Mouse (Mus musculus): ENCODE data around the gene Klrd1. TPM values are rescaled to one million over a fixed set of nuclear protein-coding genes. Genes with fewer than 3 reads are reported as not detected.
"Not testable (repeated sequence)": the region's sequence is repeated elsewhere in the genome, so short reads cannot be mapped to it uniquely, and the experiment has no call there.

Klrd1 gene
- polyA plus RNA-seq, 1 experiment = not detected

DNA sequence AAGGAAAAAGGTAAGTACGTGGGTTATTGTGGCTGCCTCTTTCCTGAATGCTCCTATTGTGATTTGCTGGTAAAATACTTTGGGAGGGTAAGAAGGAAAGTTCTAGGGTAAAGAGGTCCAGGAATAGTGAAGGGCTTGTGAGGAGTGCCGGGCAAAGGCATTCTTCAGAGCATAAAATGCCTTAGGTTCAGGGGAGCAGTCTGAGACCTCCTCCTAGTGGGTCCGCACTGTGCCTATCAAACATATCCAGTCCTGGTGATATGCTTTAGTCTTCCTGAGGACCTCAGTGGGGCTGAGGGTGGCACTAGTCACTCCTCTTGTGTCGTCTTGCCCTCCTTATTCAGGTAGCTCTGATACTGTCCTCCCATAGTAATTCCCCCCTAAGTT lies 31.9 kb upstream of the Klrd1 start:
- H3K4me1 ChIP-seq (ENCODE audit: control insufficient read depth, insufficient read depth, low read length) = no peaks in the 10 kb centered on the region
- TF ChIP-seq POLR2A (IDR thresholded peaks at IDR 0.05; ENCODE audit: insufficient read depth, low read depth, low read length) (no peak), CTCF (IDR thresholded peaks at IDR 0.05; ENCODE audit: insufficient read depth, low read depth, low read length) (no peak)
- H3K27ac ChIP-seq (ENCODE audit: insufficient read depth, low read depth, low read length) = no peak overlapping the region
- no peak overlapping the region for H3K4me3 ChIP-seq (ENCODE audit: insufficient read depth, low read depth, low read length)
- WGBS = 52% methylated on average over 4 of the region's 4 CpGs

DNA sequence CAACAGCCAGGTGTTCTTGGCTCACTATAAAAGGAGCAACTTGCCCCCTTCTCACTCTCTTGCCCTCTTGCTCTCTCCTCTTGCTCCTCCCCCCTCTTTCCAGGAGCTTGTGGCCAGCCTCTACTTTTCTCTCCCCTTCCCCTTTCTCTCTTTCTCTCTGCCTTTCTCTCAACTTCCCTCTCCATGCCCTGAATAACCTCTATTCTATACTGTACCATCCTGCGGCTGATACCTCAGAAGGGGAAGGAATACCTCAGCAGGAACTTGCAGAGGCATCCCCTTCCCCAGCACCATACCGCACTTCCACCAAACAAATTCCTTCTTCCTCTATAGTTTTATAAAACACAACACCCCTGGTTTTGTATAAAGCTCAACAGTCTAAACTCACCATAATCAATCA lies 26.3 kb upstream of the Klrd1 start:
- TF ChIP-seq CTCF (IDR thresholded peaks at IDR 0.05; ENCODE audit: insufficient read depth, low read depth, low read length) (no peak), POLR2A (IDR thresholded peaks at IDR 0.05; ENCODE audit: insufficient read depth, low read depth, low read length) (no peak)
- H3K27ac ChIP-seq (ENCODE audit: insufficient read depth, low read depth, low read length) = no peak overlapping the region
- 85% methylated on average over 2 of the region's 2 CpGs for WGBS

DNA sequence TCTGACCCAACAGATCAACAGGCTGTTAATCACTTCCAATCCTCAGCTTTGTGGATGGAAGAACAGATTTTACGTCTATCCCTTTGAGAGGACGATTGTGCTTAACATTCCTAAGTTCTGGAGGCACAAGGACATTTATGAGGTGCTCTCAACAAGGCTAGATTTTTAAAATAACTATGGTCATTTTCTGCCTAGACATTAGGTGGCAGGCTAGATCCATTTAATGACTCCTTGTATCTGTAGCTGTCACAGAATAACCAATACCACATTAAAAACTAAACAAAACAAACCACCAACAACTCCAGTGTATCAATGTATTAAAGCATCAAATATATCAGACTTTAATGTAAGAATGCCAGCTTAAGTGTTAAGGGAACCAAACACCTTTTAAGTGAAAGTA lies 16.3 kb upstream of the Klrd1 start:
- H3K27ac ChIP-seq (ENCODE audit: insufficient read depth, low read depth, low read length) = no peak overlapping the region
- H3K4me3 ChIP-seq (ENCODE audit: insufficient read depth, low read depth, low read length) = no peak overlapping the region
- 54% methylated on average over 2 of the region's 2 CpGs for WGBS
- no peaks in the 10 kb centered on the region for H3K4me1 ChIP-seq (ENCODE audit: control insufficient read depth, insufficient read depth, low read length)
- TF ChIP-seq CTCF (IDR thresholded peaks at IDR 0.05; ENCODE audit: insufficient read depth, low read depth, low read length) (no peak), POLR2A (IDR thresholded peaks at IDR 0.05; ENCODE audit: insufficient read depth, low read depth, low read length) (no peak)

More for the DNA sequence above, 26.3 kb upstream of the Klrd1 start:
- Histone ChIP-seq H3K4me1 (ENCODE audit: control insufficient read depth, insufficient read depth, low read length) (no peaks in the 10 kb centered on the region), H3K4me3 (ENCODE audit: insufficient read depth, low read depth, low read length) (no peak overlapping the region)

DNA sequence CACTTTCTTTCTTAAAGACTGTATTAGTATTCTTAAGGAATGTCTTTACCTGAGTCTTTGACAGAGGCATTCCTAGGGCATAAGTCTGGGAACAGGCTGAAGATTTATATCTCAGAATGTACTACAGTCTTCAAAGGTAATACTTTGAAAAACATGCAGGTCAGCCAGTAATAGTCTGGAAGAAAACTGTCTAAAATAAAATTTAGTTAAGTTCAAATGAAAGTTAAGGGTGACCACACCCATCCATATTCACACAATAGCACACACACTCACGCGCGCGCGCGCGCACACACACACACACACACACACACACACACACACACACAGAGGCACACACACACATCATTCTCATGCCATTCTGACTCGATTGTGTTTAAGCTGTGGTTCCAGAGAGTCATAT lies 14.0 kb upstream of the Klrd1 start, which contains the start of gene Klre1:
TSS of gene Klre1 (plus strand) at position 301 of the 400 bp plus-strand sequence.
- no peak for TF ChIP-seq POLR2A (IDR thresholded peaks at IDR 0.05; ENCODE audit: insufficient read depth, low read depth, low read length)
- 93% methylated on average over 8 of the region's 8 CpGs for WGBS
- no peak within 1 kb of the TSS for H3K27ac ChIP-seq (ENCODE audit: insufficient read depth, low read depth, low read length)
- no peaks in the 10 kb centered on the region for H3K4me1 ChIP-seq (ENCODE audit: control insufficient read depth, insufficient read depth, low read length)
- H3K4me3 ChIP-seq (ENCODE audit: insufficient read depth, low read depth, low read length) = no peak within 1 kb of the TSS

DNA sequence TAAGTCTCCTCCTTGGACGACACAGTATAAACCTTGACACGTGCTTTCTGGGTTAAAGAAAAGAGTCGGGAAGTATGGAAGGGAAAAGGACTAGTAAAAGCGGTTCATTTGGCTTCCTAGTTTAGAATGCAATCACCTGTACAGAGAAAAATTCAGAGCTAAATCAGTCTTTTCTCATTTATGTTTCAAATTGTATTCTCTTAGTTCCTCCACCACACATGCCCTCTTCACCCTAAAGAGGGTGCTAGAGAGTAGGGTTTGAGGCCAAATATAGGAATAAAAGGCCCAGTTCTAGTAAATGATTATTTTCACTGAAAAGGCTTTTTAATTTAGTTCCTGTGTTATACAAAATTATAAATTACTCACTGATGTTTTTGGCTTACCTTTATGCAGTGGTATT lies 10.3 kb upstream of the Klrd1 start:
- Histone ChIP-seq H3K4me3 (ENCODE audit: insufficient read depth, low read depth, low read length) (no peak overlapping the region), H3K4me1 (ENCODE audit: control insufficient read depth, insufficient read depth, low read length) (no peaks in the 10 kb centered on the region), H3K27ac (ENCODE audit: insufficient read depth, low read depth, low read length) (no peak overlapping the region)
- WGBS = 59% methylated on average over 4 of the region's 4 CpGs
- TF ChIP-seq CTCF (IDR thresholded peaks at IDR 0.05; ENCODE audit: insufficient read depth, low read depth, low read length) (no peak), POLR2A (IDR thresholded peaks at IDR 0.05; ENCODE audit: insufficient read depth, low read depth, low read length) (no peak)

DNA sequence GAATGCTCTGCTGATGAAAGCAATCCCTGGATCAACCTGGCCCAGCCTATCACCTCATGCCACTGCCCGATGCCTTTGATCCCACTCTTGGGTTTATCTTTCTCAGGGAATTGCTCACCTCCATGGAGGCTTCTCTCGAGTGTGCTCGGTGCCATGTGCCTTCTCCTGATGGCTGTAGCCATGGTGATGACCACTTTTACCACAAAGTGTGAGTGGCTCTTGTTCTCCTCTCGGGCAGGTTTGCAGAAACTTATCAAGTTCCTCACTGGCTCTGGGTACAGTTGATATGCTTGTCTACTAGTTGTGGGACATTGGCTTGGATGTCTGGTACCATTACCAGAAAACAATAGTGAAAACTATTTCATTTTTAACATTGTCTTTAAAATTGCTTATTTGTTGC lies 9.7 kb upstream of the Klrd1 start:
- Histone ChIP-seq H3K4me3 (ENCODE audit: insufficient read depth, low read depth, low read length) (no peak overlapping the region), H3K4me1 (ENCODE audit: control insufficient read depth, insufficient read depth, low read length) (no peaks in the 10 kb centered on the region), H3K27ac (ENCODE audit: insufficient read depth, low read depth, low read length) (no peak overlapping the region)
- 85% methylated on average over 4 of the region's 4 CpGs for WGBS
- TF ChIP-seq CTCF (IDR thresholded peaks at IDR 0.05; ENCODE audit: insufficient read depth, low read depth, low read length) (no peak), POLR2A (IDR thresholded peaks at IDR 0.05; ENCODE audit: insufficient read depth, low read depth, low read length) (no peak)

DNA sequence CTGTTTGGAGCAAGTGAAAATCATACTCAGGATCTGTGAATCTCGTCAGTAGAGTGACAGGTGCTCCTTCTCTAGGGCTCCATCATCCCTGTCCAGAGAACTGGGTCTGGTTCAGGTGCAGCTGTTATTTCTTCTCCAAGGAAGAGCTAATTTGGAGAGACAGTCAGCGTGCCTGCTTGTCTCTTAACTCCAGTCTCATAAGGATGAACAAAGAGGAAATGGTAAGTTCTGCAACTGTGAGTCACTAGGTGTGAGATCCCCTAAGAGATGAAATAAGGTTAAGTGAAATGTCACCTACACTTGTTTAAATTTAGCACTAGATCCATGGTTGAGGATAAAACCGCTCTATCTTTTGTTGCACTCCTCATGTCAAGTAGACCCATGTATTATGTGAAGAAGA lies 8.6 kb upstream of the Klrd1 start:
- Histone ChIP-seq H3K4me1 (ENCODE audit: control insufficient read depth, insufficient read depth, low read length) (no peaks in the 10 kb centered on the region), H3K27ac (ENCODE audit: insufficient read depth, low read depth, low read length) (no peak overlapping the region), H3K4me3 (ENCODE audit: insufficient read depth, low read depth, low read length) (no peak overlapping the region)
- whole genome bisulfite sequencing = 74% methylated on average over 3 of the region's 3 CpGs
- TF ChIP-seq CTCF (IDR thresholded peaks at IDR 0.05; ENCODE audit: insufficient read depth, low read depth, low read length) (no peak), POLR2A (IDR thresholded peaks at IDR 0.05; ENCODE audit: insufficient read depth, low read depth, low read length) (no peak)

DNA sequence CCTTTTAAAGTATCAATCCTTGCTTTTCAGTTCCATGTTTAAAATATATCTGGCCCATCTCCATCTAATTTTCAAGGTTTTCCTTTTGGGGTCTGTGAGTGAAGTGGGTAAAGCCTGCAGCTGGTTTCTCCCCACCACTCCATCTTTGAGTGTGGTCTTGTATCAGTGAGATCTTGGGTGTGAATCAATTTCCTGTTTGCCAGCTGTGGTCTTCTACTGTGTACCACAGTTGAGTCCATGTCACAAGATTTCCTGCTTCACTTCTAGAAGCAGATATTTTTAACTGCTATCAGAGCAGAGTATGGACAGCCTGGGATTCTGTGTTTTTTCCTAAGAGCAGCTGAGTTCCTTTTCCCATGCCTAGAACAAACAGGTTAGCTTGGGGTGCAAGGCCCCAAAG lies 16.8 kb downstream of the Klrd1 start:
- no peak overlapping the region for H3K4me3 ChIP-seq (ENCODE audit: insufficient read depth, low read depth, low read length)
- no peak overlapping the region for H3K27ac ChIP-seq (ENCODE audit: insufficient read depth, low read depth, low read length)
- TF ChIP-seq POLR2A (IDR thresholded peaks at IDR 0.05; ENCODE audit: insufficient read depth, low read depth, low read length) = no peak
- no peak for TF ChIP-seq CTCF (IDR thresholded peaks at IDR 0.05; ENCODE audit: insufficient read depth, low read depth, low read length)
- H3K4me1 ChIP-seq (ENCODE audit: control insufficient read depth, insufficient read depth, low read length) = no peaks in the 10 kb centered on the region

DNA sequence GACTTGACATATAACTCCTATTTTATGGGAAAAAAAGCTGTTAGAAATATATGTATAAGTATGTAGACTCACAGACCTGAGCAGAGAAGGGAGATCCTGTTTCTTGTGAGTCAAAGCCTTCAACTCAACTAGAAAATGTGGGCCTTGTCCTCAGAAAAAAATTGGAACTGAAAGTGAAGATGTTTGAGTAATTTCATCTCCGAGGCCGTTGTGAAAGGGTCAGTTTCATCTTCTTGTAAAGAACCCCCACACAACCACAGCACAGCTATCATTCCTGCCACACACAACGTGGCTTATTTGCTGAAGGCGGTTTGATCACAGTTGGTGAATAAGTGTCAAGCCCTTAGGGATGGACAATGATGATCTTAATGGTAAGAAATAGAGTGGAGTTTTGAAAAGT lies 32.2 kb downstream of the Klrd1 start, which contains the start of gene Klrk1:
TSS of gene Klrk1 (minus strand) at position 130 of the 400 bp plus-strand sequence.
- WGBS = 77% methylated on average over 4 of the region's 4 CpGs

DNA sequence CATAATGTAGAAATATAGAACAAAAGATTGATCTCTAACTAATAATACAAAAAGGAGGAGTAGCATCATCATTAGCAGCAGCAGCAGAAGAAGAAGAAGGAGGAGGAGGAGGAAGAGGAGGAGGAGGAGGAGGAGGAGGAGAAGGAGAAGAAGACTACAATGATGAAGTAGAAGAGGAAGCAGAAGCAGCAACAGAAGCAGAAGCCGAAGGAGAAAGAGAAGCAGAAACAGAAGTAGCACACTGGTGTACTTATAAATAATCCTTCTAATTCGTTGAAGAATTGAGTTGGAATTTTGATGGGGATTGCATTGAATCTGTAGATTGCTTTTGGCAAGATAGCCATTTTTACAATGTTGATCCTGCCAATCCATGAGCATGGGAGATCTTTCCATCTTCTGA lies 39.5 kb downstream of the Klrd1 start:
- 91% methylated on average over 2 of the region's 2 CpGs for WGBS
- H3K27ac ChIP-seq (ENCODE audit: insufficient read depth, low read depth, low read length); H3K4me3 ChIP-seq (ENCODE audit: insufficient read depth, low read depth, low read length); H3K4me1 ChIP-seq (ENCODE audit: control insufficient read depth, insufficient read depth, low read length): not testable (repeated sequence)

More for the DNA sequence above, 32.2 kb downstream of the Klrd1 start, which contains the start of gene Klrk1:
- Histone ChIP-seq H3K27ac (ENCODE audit: insufficient read depth, low read depth, low read length) (no peak within 1 kb of the TSS), H3K4me3 (ENCODE audit: insufficient read depth, low read depth, low read length) (no peak within 1 kb of the TSS), H3K4me1 (ENCODE audit: control insufficient read depth, insufficient read depth, low read length) (no peaks in the 10 kb centered on the region)
- TF ChIP-seq CTCF (IDR thresholded peaks at IDR 0.05; ENCODE audit: insufficient read depth, low read depth, low read length) (no peak), POLR2A (IDR thresholded peaks at IDR 0.05; ENCODE audit: insufficient read depth, low read depth, low read length) (no peak)

DNA sequence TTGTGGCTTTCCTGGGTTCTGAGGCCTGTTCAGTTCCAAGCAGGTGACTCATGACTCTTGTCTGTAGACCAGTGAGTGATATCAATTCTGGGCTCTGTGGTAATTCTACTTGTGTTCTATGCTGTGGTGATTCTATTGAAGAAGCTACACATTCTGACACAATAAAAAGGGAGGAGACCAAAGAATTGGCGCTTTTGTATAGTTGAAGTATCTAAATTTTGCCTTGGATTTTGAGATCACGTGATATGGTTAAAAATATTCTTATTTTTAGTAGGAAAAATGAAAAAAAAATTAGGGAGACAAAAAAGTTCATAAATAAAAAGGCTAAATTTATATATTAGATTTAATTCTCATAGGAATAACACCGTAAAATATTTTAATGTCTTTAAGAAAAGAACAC lies 51.7 kb downstream of the Klrd1 start, which contains the start of gene Klrc3:
TSS of gene Klrc3 (minus strand) at position 101 of the 400 bp plus-strand sequence.
- 86% methylated on average over 3 of the region's 3 CpGs for WGBS
- H3K27ac ChIP-seq (ENCODE audit: insufficient read depth, low read depth, low read length); H3K4me3 ChIP-seq (ENCODE audit: insufficient read depth, low read depth, low read length); H3K4me1 ChIP-seq (ENCODE audit: control insufficient read depth, insufficient read depth, low read length): not testable (repeated sequence)

DNA sequence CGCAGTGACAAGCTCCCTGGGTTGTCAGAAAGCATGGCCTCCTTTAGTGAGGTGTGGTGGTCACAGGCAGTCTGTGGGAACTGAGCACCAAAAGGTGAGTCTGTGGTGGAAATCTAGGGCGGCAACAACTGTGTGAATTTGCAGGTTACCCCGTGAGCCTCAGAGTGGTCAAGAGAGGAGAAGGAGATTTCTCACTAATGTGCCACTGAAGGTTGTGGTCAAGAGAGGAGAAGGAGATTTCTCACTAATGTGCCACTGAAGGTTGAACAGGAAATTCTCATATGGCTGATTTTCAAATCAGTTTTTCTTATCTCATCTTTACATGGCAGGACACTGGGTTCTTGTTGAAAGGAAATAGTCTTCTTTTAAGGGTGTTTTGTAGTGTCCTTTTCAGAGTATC lies 52.5 kb downstream of the Klrd1 start:
- not testable (repeated sequence) for H3K4me1 ChIP-seq (ENCODE audit: control insufficient read depth, insufficient read depth, low read length); H3K4me3 ChIP-seq (ENCODE audit: insufficient read depth, low read depth, low read length); H3K27ac ChIP-seq (ENCODE audit: insufficient read depth, low read depth, low read length)
- WGBS = 100% methylated on average over 1 of the region's 3 CpGs

All from olfactory bulb, adult 2 months (tissue).